Mouse (Mus musculus) forebrain, embryonic 15.5 days (tissue): ENCODE data around the gene Mfap5. TPM values are rescaled to one million over a fixed set of nuclear protein-coding genes. Genes with fewer than 3 reads are reported as not detected.

Experiments used
- ATAC-seq: fragments of 200-750 bp; cut with Nextera tagmentation; replicated peaks from 2 replicates; pipeline ENCODE4 v1.8.0; 2017; ENCODE audit warnings: mild to moderate bottlenecking, moderate TSS enrichment, moderate library complexity
- H3K27ac ChIP-seq: fragments of 300-500 bp; sonication (generic); replicated peaks from 2 replicates; pipeline ENCODE4 v1.5.1; 2015; ENCODE audit warnings: mild to moderate bottlenecking, inconsistent platforms
- H3K27me3 ChIP-seq: fragments of 300-500 bp; sonication (generic); 2 replicates; pipeline ENCODE4 v1.6.1; 2015; ENCODE audit warnings: inconsistent platforms
- H3K36me3 ChIP-seq: fragments of 300-500 bp; sonication (generic); 2 replicates; pipeline ENCODE4 v1.6.1; 2015; ENCODE audit warnings: mild to moderate bottlenecking, inconsistent platforms
- H3K4me1 ChIP-seq: fragments of 300-500 bp; sonication (generic); 2 replicates; pipeline ENCODE4 v1.6.1; 2015; ENCODE audit warnings: inconsistent platforms
- H3K4me2 ChIP-seq: fragments of 300-500 bp; sonication (generic); replicated peaks from 2 replicates; pipeline ENCODE4 v1.6.1; 2015; ENCODE audit warnings: mild to moderate bottlenecking, inconsistent platforms
- H3K4me3 ChIP-seq: fragments of 300-500 bp; sonication (generic); 2 replicates; pipeline ENCODE4 v1.5.1; 2015; ENCODE audit warnings: mild to moderate bottlenecking, inconsistent platforms
- H3K9ac ChIP-seq: fragments of 300-500 bp; sonication (generic); replicated peaks from 2 replicates; pipeline ENCODE4 v1.6.1; 2015; ENCODE audit warnings: mild to moderate bottlenecking, inconsistent platforms
- H3K9me3 ChIP-seq: fragments of 300-500 bp; sonication (generic); 2 replicates; pipeline ENCODE4 v1.6.1; 2016; ENCODE audit warnings: inconsistent platforms
- WGBS: fragments of 180-500 bp; shearing (Covaris S2); methylation state at CpG from one replicate; pipeline ENCODE4 v1.1.7; 2015; ENCODE audit warnings: mixed read lengths; 5-methylcytosine and 5-hydroxymethylcytosine counted together
- polyA plus RNA-seq: library from polyadenylated mRNA; unstranded; fragments of >200 nt; fragmentation: Nextera tagmentation; extraction: Ambion mirVana; gene quantifications from 2 replicates; pipeline ENCODE4 v1.2.1, GENCODE M21; 2015

Mfap5 gene
- polyA plus RNA-seq, 1 experiment from 2014 or later = 1.8 TPM

DNA sequence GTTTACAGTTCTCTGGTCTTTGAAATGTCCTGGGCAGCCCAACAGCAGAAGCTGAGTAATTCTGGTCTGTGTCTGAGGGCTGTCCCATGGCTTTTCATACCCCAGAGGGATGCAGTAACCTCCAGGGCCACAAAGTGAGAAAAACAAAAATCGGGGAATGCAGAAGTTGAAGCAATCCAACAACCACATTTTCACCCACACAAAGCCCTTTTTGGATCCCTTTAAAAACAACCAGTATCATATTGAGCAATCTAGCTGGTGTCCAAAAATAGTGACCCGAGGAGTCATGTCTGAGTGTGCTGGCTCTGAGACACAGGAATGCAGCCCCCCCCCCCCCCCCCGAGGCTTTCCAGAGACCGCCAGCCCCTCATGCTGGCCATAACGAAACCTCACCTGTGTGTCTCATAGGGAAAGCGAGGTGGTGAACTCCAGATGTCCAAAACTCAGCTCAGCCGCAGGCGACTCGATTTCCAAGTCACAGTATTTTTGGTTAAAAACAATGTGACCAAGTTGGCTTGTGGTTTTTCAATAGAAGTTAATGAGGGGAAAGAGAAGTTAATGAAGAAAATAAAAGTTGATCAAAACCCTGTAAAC lies 39.7 kb downstream of the Mfap5 start:
- Histone ChIP-seq H3K4me2 (no peak overlapping the region), H3K4me3 (no peak overlapping the region), H3K9me3 (no peaks in the 10 kb centered on the region), H3K36me3 (no peaks in the 10 kb centered on the region), H3K9ac (no peak overlapping the region), H3K27ac (no peak overlapping the region), H3K27me3 (no peaks in the 10 kb centered on the region), H3K4me1 (no peaks in the 10 kb centered on the region)
- ATAC-seq = no peak
- WGBS = 80% methylated on average over 9 of the region's 9 CpGs

DNA sequence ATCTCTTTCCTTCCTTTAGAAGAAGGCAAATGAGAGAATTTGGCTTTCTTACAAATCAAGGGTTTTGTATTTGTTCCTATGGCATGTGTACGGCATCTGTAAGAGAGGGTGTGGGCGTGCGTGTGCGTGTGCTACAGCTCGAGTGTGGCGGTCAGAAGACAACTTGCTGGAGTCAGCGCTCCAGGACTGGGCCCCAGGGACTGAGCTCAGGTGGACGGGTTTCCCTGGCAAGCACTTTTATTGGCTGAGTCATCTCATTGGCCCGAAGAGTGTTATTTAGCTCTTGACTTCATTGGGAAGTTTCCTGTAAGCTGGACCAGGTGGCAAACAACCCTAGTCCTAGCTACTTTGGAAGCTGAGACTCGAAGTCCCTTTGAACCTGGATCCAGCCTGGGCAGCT lies 40.3 kb downstream of the Mfap5 start:
- H3K36me3 ChIP-seq = no peaks in the 10 kb centered on the region
- no peak for ATAC-seq
- H3K9me3 ChIP-seq = no peaks in the 10 kb centered on the region
- 80% methylated on average over 10 of the region's 10 CpGs for WGBS
- no peak overlapping the region for H3K4me3 ChIP-seq
- H3K9ac ChIP-seq = no peak overlapping the region
- H3K27me3 ChIP-seq = no peaks in the 10 kb centered on the region
- H3K4me1 ChIP-seq = no peaks in the 10 kb centered on the region
- no peak overlapping the region for H3K4me2 ChIP-seq
- no peak overlapping the region for H3K27ac ChIP-seq

DNA sequence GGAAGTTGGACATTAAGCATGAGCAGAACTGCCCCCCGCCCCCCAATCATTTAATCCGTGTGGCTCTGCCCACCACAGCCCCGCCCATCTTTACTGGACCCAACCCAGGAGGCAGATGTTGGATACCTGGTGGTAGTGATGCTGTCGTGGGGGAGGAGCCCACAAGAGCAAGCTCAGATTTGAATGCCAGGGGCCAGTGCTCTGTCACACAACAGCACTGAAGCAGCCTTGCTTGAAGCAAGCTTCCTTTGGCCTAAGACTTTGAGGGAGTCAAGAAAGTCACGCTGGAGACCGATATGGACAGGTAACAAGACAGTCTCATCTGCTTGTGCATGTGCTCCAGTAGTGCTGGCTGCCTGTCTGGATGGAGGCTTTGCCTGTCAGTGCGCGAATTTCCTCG lies 48.0 kb downstream of the Mfap5 start, which contains the start of gene Aicda:
Aicda (plus strand) TSS at position 196 of the 400 bp plus-strand sequence.
- no peaks in the 10 kb centered on the region for H3K9me3 ChIP-seq
- H3K4me1 ChIP-seq = peaks cover 5% of the 10 kb centered on the region; the same call in 1 of the 2 replicates
- WGBS = 56% methylated on average over 9 of the region's 9 CpGs
- H3K27me3 ChIP-seq = no peaks in the 10 kb centered on the region
- no peak within 1 kb of the TSS for H3K4me2 ChIP-seq
- H3K27ac ChIP-seq = peak within 1 kb of the TSS; percentile 27; the same call in 1 of the 2 replicates
- no peak within 1 kb of the TSS for H3K9ac ChIP-seq
- H3K36me3 ChIP-seq = no peaks in the 10 kb centered on the region
- ATAC-seq = no peak
- H3K4me3 ChIP-seq = no peak within 1 kb of the TSS

DNA sequence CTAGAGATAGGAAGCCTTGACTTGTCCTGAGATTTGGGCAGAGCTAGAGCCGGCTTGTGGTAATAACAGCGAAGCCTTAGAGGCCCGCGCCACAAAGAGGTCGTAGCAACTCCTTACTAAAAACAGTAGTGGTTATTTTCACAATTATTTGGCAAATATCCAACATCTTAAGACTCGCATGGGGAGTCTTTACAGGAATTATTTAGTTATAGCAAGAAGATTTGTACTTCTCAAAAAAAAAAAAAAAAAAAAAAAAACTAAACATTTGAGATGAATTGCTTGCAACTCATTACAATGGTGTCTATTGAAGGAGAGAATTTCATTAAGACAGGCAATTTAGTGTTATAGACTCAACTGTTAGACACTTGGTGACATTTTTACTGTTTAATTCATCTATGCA lies 48.5 kb downstream of the Mfap5 start:
- Histone ChIP-seq H3K9me3 (no peaks in the 10 kb centered on the region), H3K4me3 (no peak overlapping the region), H3K4me1 (peaks cover 5% of the 10 kb centered on the region; the same call in 1 of the 2 replicates), H3K4me2 (no peak overlapping the region), H3K27me3 (no peaks in the 10 kb centered on the region), H3K36me3 (no peaks in the 10 kb centered on the region), H3K27ac (no peak overlapping the region), H3K9ac (no peak overlapping the region)
- ATAC-seq = no peak
- WGBS = 85% methylated on average over 6 of the region's 6 CpGs

DNA sequence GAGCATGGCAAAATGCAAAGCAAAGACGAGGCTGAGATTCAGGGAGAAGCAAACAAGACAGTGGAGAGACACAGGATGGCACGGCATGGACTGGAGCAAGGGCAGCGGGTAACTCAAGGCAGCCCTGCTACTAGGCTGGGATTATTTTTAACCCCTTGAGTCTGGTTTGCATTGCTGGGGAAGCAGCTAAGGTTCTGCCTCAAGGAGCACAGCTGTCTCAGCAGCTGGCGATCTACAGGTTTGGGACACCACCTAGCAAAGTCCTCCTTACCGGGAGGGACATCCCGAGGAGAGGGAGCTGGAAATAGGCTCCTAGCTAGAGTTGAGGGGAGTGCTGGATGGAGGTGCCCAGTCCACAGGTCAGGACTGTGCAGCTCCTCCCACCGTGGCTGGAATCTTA lies 49.6 kb downstream of the Mfap5 start:
- Histone ChIP-seq H3K27ac (no peak overlapping the region), H3K9me3 (no peaks in the 10 kb centered on the region), H3K27me3 (no peaks in the 10 kb centered on the region), H3K9ac (no peak overlapping the region), H3K4me3 (no peak overlapping the region), H3K4me1 (peaks cover 5% of the 10 kb centered on the region; the same call in 1 of the 2 replicates), H3K36me3 (no peaks in the 10 kb centered on the region), H3K4me2 (no peak overlapping the region)
- ATAC-seq = no peak
- WGBS = 61% methylated on average over 7 of the region's 7 CpGs

DNA sequence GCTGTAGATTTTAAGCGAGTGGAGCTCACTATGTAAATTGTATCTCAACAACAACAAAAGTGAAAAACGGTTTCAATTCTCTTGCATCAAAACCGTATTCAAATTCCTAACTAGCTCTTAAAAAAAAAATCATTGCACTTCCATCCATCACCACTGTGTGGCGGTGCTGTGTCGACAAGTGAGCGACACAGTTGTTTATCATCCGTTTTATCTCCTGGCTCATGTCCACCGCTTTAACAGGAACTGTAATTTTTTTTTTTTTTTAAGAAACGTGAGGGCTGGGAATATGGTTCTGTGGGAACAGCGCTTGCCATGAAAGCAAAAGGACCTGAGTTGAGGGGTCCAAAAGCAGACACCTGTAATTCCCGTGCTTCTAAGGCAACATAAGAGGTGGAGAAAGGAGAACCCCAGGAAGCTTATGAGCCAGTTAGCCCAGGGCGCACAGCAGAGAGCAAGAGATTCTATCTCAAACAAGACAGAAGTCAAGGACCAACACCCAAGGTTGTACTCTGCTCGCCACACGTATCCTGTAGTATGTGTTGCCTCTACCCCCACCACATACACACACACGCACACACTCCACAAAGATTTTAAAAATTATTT lies 51.4 kb downstream of the Mfap5 start:
- WGBS = 21% methylated on average over 15 of the region's 15 CpGs
- Histone ChIP-seq H3K4me1 (peaks cover 8% of the 10 kb centered on the region; the same call in 1 of the 2 replicates), H3K36me3 (no peaks in the 10 kb centered on the region), H3K4me2 (peak overlapping the region; percentile 40), H3K27ac (no peak overlapping the region), H3K4me3 (peak overlapping the region; percentile 26; the same call in 1 of the 2 replicates), H3K9ac (0 out of 2 replicates have a peak overlapping the region, but pooled peaks have one; percentile 22), H3K9me3 (no peaks in the 10 kb centered on the region), H3K27me3 (no peaks in the 10 kb centered on the region)
- no peak; the same call in 1 of the 2 replicates for ATAC-seq

DNA sequence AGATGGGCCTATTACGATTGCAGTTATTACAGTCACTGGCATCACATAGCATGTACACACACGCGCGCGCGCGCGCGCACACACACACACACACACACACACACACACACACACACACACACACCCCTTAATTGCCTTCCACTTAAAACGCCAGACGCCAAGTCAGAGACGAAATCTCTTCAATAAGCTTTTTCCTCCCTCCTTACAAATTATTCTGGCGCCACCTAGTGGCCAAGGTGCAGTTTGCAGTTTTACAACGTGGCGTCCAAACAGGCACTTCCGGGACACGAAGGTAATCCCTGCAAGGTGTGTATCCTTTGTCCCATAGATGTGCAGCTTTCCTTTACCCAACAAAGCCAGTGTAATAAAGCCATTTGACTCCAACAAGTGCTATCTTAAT lies 54.8 kb downstream of the Mfap5 start:
- ATAC-seq = peak; percentile 27
- no peaks in the 10 kb centered on the region for H3K27me3 ChIP-seq
- no peak overlapping the region for H3K9ac ChIP-seq
- peak overlapping the region; percentile 8; the same call in 1 of the 2 replicates for H3K27ac ChIP-seq
- H3K36me3 ChIP-seq = no peaks in the 10 kb centered on the region
- WGBS = 3% methylated on average over 17 of the region's 17 CpGs
- peak overlapping the region; percentile 38 for H3K4me2 ChIP-seq
- H3K9me3 ChIP-seq = no peaks in the 10 kb centered on the region
- peaks cover 18% of the 10 kb centered on the region for H3K4me1 ChIP-seq
- peak overlapping the region; percentile 18 for H3K4me3 ChIP-seq

DNA sequence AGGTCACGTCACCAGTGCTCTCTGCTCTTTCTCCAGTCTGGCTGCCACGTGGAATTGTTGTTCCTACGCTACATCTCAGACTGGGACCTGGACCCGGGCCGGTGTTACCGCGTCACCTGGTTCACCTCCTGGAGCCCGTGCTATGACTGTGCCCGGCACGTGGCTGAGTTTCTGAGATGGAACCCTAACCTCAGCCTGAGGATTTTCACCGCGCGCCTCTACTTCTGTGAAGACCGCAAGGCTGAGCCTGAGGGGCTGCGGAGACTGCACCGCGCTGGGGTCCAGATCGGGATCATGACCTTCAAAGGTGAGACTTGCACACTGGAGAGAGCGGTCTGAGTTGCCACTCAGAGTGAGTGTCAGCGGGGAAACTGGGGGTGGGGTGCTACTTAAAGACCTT lies 55.4 kb downstream of the Mfap5 start:
- Histone ChIP-seq H3K4me1 (peaks cover 18% of the 10 kb centered on the region), H3K9me3 (no peaks in the 10 kb centered on the region), H3K9ac (no peak overlapping the region), H3K36me3 (no peaks in the 10 kb centered on the region), H3K4me3 (no peak overlapping the region), H3K4me2 (peak overlapping the region; percentile 38; the same call in 1 of the 2 replicates), H3K27ac (no peak overlapping the region), H3K27me3 (no peaks in the 10 kb centered on the region)
- peak; percentile 26 for ATAC-seq
- 87% methylated on average over 20 of the region's 20 CpGs for WGBS

DNA sequence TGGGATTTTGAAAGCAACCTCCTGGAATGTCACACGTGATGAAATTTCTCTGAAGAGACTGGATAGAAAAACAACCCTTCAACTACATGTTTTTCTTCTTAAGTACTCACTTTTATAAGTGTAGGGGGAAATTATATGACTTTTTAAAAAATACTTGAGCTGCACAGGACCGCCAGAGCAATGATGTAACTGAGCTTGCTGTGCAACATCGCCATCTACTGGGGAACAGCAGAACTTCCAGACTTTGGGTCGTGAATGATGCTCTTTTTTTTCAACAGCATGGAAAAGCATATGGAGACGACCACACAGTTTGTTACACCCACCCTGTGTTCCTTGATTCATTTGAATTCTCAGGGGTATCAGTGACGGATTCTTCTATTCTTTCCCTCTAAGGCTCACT lies 56.8 kb downstream of the Mfap5 start:
- peak overlapping the region; percentile 26; the same call in 1 of the 2 replicates for H3K9ac ChIP-seq

DNA sequence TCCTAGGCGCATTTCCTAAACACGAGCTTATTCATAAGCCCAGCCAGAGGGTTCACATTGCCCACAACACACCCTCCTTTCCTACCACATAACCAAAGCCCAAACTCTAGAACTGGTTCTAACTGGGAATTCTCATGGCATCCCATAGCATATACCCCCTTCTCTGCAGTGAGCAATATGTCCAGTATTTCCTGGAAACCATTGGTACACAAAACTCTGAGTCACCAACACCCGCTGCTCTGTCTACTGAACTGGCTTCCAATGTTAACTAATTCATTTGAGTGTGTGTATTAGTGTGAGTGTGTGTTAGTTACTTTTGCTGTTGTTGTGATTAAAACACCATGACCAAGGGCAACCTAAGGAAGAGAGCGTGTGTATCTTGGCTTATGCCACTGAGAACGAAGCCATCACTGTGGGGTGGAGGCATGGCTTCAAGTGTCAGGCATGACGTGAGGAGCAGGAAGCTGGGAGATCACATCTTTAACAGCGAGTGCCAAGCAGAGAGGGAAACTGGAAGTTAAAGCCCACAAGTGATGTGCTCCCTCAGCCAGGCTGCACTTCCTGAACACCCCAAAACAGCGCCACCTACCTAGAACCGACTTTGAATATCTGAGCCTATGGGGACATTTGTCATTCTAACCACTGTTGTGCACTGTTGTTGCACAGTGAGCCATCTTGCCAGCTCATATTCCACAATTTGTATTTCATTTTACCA lies 59.6 kb downstream of the Mfap5 start:
- no peak overlapping the region for H3K27ac ChIP-seq
- no peak overlapping the region for H3K4me2 ChIP-seq
- WGBS = 92% methylated on average over 9 of the region's 9 CpGs
- no peak for ATAC-seq
- no peaks in the 10 kb centered on the region for H3K36me3 ChIP-seq
- no peaks in the 10 kb centered on the region for H3K9me3 ChIP-seq
- H3K27me3 ChIP-seq = no peaks in the 10 kb centered on the region
- H3K9ac ChIP-seq = no peak overlapping the region
- H3K4me3 ChIP-seq = no peak overlapping the region
- H3K4me1 ChIP-seq = peaks cover 12% of the 10 kb centered on the region; the same call in 1 of the 2 replicates

More for the DNA sequence above, 56.8 kb downstream of the Mfap5 start:
- peak; percentile 53 for ATAC-seq
- H3K9me3 ChIP-seq = no peaks in the 10 kb centered on the region
- H3K27me3 ChIP-seq = no peaks in the 10 kb centered on the region
- H3K4me2 ChIP-seq = peak overlapping the region; percentile 42
- H3K27ac ChIP-seq = no peak overlapping the region
- peak overlapping the region; percentile 30 for H3K4me3 ChIP-seq
- no peaks in the 10 kb centered on the region for H3K36me3 ChIP-seq
- WGBS = 1% methylated on average over 6 of the region's 6 CpGs
- H3K4me1 ChIP-seq = peaks cover 12% of the 10 kb centered on the region; the same call in 1 of the 2 replicates

DNA sequence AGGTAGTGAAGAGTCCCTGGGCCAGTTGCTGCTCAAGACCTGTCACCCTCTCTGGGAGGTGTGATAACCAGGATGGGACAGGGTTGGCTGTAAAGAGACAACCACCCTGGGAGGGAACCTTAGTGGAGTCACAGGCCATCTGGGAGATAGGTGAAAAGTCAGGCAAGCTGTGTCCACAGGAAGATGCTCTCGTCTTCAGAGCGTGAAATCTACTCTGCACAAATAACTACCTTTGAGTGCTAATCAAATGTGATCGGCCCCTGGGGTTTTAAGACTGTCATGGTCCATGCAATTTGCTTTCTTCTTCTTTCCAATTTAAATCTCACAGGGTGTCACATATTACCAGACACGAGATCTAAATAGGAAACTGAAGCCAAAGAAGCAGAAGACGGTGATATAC lies 63.5 kb downstream of the Mfap5 start:
- no peak overlapping the region for H3K27ac ChIP-seq
- ATAC-seq = no peak
- H3K9ac ChIP-seq = no peak overlapping the region
- H3K4me3 ChIP-seq = no peak overlapping the region
- no peak overlapping the region for H3K4me2 ChIP-seq
- 72% methylated on average over 5 of the region's 5 CpGs for WGBS
- no peaks in the 10 kb centered on the region for H3K9me3 ChIP-seq
- no peaks in the 10 kb centered on the region for H3K27me3 ChIP-seq
- H3K4me1 ChIP-seq = no peaks in the 10 kb centered on the region
- no peaks in the 10 kb centered on the region for H3K36me3 ChIP-seq

DNA sequence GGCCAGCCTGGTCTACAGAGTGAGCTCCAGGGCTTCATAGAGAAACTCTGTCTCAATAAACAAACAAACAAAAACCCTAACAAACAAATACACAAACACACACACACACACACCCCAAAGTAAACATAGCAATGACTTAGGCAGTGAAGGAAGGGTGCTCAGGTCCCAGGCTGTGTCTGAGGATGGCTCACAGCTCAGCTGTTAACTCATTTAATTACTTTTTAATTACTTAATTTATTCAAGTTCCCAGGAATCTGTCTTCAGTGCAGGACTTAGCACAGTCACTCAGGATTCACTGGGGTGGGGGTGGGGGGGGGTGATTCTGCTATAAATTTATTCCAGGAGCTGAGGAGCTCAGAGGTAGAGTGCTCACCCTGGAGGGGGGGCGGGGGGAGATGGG lies 64.1 kb downstream of the Mfap5 start:
- ATAC-seq = no peak; the same call in 1 of the 2 replicates
- H3K27me3 ChIP-seq = no peaks in the 10 kb centered on the region

More for the DNA sequence above, 64.1 kb downstream of the Mfap5 start:
- Histone ChIP-seq H3K27ac (no peak overlapping the region), H3K9me3 (no peaks in the 10 kb centered on the region), H3K4me3 (no peak overlapping the region), H3K36me3 (no peaks in the 10 kb centered on the region), H3K4me1 (no peaks in the 10 kb centered on the region), H3K9ac (no peak overlapping the region), H3K4me2 (no peak overlapping the region)
- WGBS = 36% methylated on average over 1 of the region's 1 CpGs
